Comparison of ENCODE assay signal across 20 mouse cellular contexts in genomic region chr10:81210154-81210553, GRCm38 (mm10). TPM values are rescaled to one million over a fixed set of nuclear protein-coding genes. Genes with fewer than 3 reads are reported as not detected.
A peak's percentile ranks its signal among the peaks of the same experiment; 100 is the strongest.
DNase-seq lines count a peak whose midpoint lies in the region; TF ChIP-seq lines count a peak whose summit lies in the region.
"Had no signal": no experiment of that assay in that cellular context is flagged by ENCODE, and none has a peak within 500 bp of the region (broad histone marks: within the 10 kb centered on the region; RNA-seq: fewer than 3 reads in every experiment).

No protein-coding gene starts in this region.

- TF ChIP-seq CTCF in layer of hippocampus, adult 2 months (conservative IDR thresholded peaks at IDR 0.05): peak; percentile 71
- 0 out of 2 replicates have a peak, but pooled peaks have one; percentile 9 for TF ChIP-seq CTCF in cortical plate, adult 2 months (IDR thresholded peaks at IDR 0.05; ENCODE audit: extremely low read depth, insufficient read depth, low read length)

- peak; percentile 37 for DNase-seq in gastrocnemius, postnatal 10 days
- DNase-seq in gastrocnemius, adult 8-10 months (ENCODE audit: low spot score in 2 of 2): no peak
- DNase-seq in layer of hippocampus, adult 2 months (ENCODE audit: low spot score in 2 of 2): no peak
- DNase-seq in layer of hippocampus, postnatal 10 days (ENCODE audit: low spot score in 2 of 2): no peak
- DNase-seq in right cerebral cortex, postnatal 14 days: peak; percentile 12
- no peak for DNase-seq in right cerebral cortex, adult 18-20 months
- no peak for DNase-seq in adrenal gland, adult (ENCODE audit: inconsistent age in 2 of 2, low spot score in 1 of 2)
- DNase-seq: B cell, adult 2 months; cerebellum, adult 18-20 months; kidney, postnatal 25 days; lung, postnatal 14 days had no signal

- H3K4me3 ChIP-seq in layer of hippocampus, adult 2 months: no peak overlapping the region
- no peak overlapping the region for H3K4me3 ChIP-seq in cortical plate, adult 2 months (ENCODE audit: insufficient read depth, low read length)
- H3K4me3 ChIP-seq: erythroblast, embryonic 14.5 days; midbrain, embryonic 13.5 days; neural tube, embryonic 13.5 days had no signal

- no peak for TF ChIP-seq POLR2A in cortical plate, adult 2 months (IDR thresholded peaks at IDR 0.05; ENCODE audit: extremely low read depth, insufficient read depth, low read length)

- no peak overlapping the region for H3K27ac ChIP-seq in layer of hippocampus, adult 2 months
- no peak overlapping the region for H3K27ac ChIP-seq in cortical plate, adult 2 months (ENCODE audit: insufficient read depth, low read length)
- H3K27ac ChIP-seq: midbrain, embryonic 13.5 days; neural tube, embryonic 13.5 days had no signal

- H3K4me1 ChIP-seq in cortical plate, adult 2 months (ENCODE audit: control insufficient read depth, insufficient read depth, low read length): no peaks in the 10 kb centered on the region
- H3K4me1 ChIP-seq: midbrain, embryonic 13.5 days; neural tube, embryonic 13.5 days had no signal

RNA-seq across cellular contexts. Expression of gene Nmrk2, which starts 8.3 kb away (rescaled TPM):
- 1 to 10 TPM; 1.7 to 1.8 TPM for total RNA-seq in gastrocnemius, postnatal 10 days (2021)
- 100 to 1,000 TPM in 1 of 4 experiments, 10 to 100 TPM in 3; 15.3 to 106 (median 44.7) TPM for total RNA-seq in gastrocnemius, adult 8-10 months (2022)
- total RNA-seq in layer of hippocampus, adult 2 months (2021): under 1 TPM; 0.32 to 0.33 TPM
- under 1 TPM in 1 of 2 experiments, not detected in 1; 0.18 TPM for total RNA-seq in layer of hippocampus, postnatal 10 days (2021)
- 0.13 and 0.19 TPM in 2 replicates for polyA plus RNA-seq in cortical plate, adult 2 months (2012; rRNA removed)
- polyA plus RNA-seq: erythroblast, embryonic 14.5 days; neural tube, embryonic 13.5 days had no signal

RNA-seq across cellular contexts. Expression of gene Atcay, which starts 20.5 kb away (rescaled TPM):
- under 1 TPM; 0.40 to 0.43 TPM for total RNA-seq in gastrocnemius, postnatal 10 days (2021)
- not detected for total RNA-seq in gastrocnemius, adult 8-10 months (2022)
- 100 to 1,000 TPM; 144 to 150 TPM for total RNA-seq in layer of hippocampus, adult 2 months (2021)
- 100 to 1,000 TPM; 170 to 177 TPM for total RNA-seq in layer of hippocampus, postnatal 10 days (2021)
- polyA plus RNA-seq in cortical plate, adult 2 months (2012; rRNA removed): 166 and 169 TPM in 2 replicates
- polyA plus RNA-seq: erythroblast, embryonic 14.5 days had no signal

RNA-seq across cellular contexts. Expression of gene Zfr2, which starts 22.8 kb away (rescaled TPM):
- 1 to 10 TPM; 2.1 to 3.5 TPM for total RNA-seq in gastrocnemius, postnatal 10 days (2021)
- 1 to 10 TPM; 1.8 to 2.7 (median 2.1) TPM for total RNA-seq in gastrocnemius, adult 8-10 months (2022)
- total RNA-seq in layer of hippocampus, adult 2 months (2021): 10 to 100 TPM; 66.2 to 70.2 TPM
- total RNA-seq in layer of hippocampus, postnatal 10 days (2021): 10 to 100 TPM; 58.0 to 66.8 TPM
- 93.1 and 105 TPM in 2 replicates for polyA plus RNA-seq in cortical plate, adult 2 months (2012; rRNA removed)
- polyA plus RNA-seq: erythroblast, embryonic 14.5 days had no signal

RNA-seq across cellular contexts. Expression of gene 4930442H23Rik, which starts 26.5 kb away (rescaled TPM):
- not detected for total RNA-seq in gastrocnemius, postnatal 10 days (2021)
- not detected for total RNA-seq in gastrocnemius, adult 8-10 months (2022)
- total RNA-seq in layer of hippocampus, adult 2 months (2021): not detected
- not detected for total RNA-seq in layer of hippocampus, postnatal 10 days (2021)
- polyA plus RNA-seq in cortical plate, adult 2 months (2012; rRNA removed): not detected in 2 replicates
- total RNA-seq: gastrocnemius, postnatal 4 days; heart, postnatal 10 days; left cerebral cortex, adult 8-10 months had no signal
- polyA plus RNA-seq: erythroblast, embryonic 14.5 days; limb, embryonic 14.5 days; neural tube, embryonic 13.5 days; thymus, postnatal 0 days had no signal

RNA-seq across cellular contexts. Expression of gene Dapk3, which starts 27.3 kb away (rescaled TPM):
- total RNA-seq in gastrocnemius, postnatal 10 days (2021): 10 to 100 TPM; 29.8 to 30.4 TPM
- total RNA-seq in gastrocnemius, adult 8-10 months (2022): 10 to 100 TPM; 25.2 to 31.5 (median 27.3) TPM
- 10 to 100 TPM; 73.6 to 78.4 TPM for total RNA-seq in layer of hippocampus, adult 2 months (2021)
- total RNA-seq in layer of hippocampus, postnatal 10 days (2021): 10 to 100 TPM; 66.1 to 67.9 TPM
- 71.2 and 77.1 TPM in 2 replicates for polyA plus RNA-seq in cortical plate, adult 2 months (2012; rRNA removed)

Comparison
In these comparisons a context has a peak if more than half of its experiments do, and no peak if none do; other contexts are left out.
1. DNase-seq: peak in gastrocnemius, postnatal 10 days (single experiment) and right cerebral cortex, postnatal 14 days (single experiment); none in gastrocnemius, adult 8-10 months (0 of 2), layer of hippocampus, adult 2 months (0 of 2), layer of hippocampus, postnatal 10 days (0 of 2), right cerebral cortex, adult 18-20 months (single experiment) and adrenal gland, adult (0 of 2).
2. RNA of gene Nmrk2, which starts 8.3 kb away (total RNA-seq): 15.3 to 106 TPM in gastrocnemius, adult 8-10 months; 1.7 to 1.8 TPM in gastrocnemius, postnatal 10 days, 0.32 to 0.33 TPM in layer of hippocampus, adult 2 months and 0.18 TPM in layer of hippocampus, postnatal 10 days; every median in the first group is over 4 times any median in the second.
3. RNA of gene Atcay, which starts 20.5 kb away (total RNA-seq): 170 to 177 TPM in layer of hippocampus, postnatal 10 days and 144 to 150 TPM in layer of hippocampus, adult 2 months; 0.40 to 0.43 TPM in gastrocnemius, postnatal 10 days and not detected in gastrocnemius, adult 8-10 months; every median in the first group is over 100 times any median in the second.
4. RNA of gene Zfr2, which starts 22.8 kb away (total RNA-seq): 66.2 to 70.2 TPM in layer of hippocampus, adult 2 months and 58.0 to 66.8 TPM in layer of hippocampus, postnatal 10 days; 2.1 to 3.5 TPM in gastrocnemius, postnatal 10 days and 1.8 to 2.7 TPM in gastrocnemius, adult 8-10 months; every median in the first group is over 10 times any median in the second.